Mouse (Mus musculus): ENCODE data around the gene Mup8. TPM values are rescaled to one million over a fixed set of nuclear protein-coding genes. Genes with fewer than 3 reads are reported as not detected.

Mup8 gene
- not detected for total RNA-seq (2023)

GRCm38 (mm10) chr4:60222499-60222898, at the start of gene Mup8:
Gene Mup8 (minus strand): TSS chr4:60222599.

Other genes with a start within 250 kb of the Mup8 start
- gene Mup7, start 152.1 kb downstream of the Mup8 start, total RNA-seq (2023) = not detected
- gene Mup2, start 68.3 kb downstream of the Mup8 start, total RNA-seq (2023) = not detected
- gene Mup9, start 199.4 kb upstream of the Mup8 start, total RNA-seq (2023) = not detected

All from neutrophil, adult 83 days (primary cell).